Mouse (Mus musculus): ENCODE results near the gene Ly6g6f. TPM values are rescaled to one million over a fixed set of nuclear protein-coding genes. Genes with fewer than 3 reads are reported as not detected.

Gene Ly6g6f
- polyA plus RNA-seq, 1 experiment = 3.8 TPM

- peaks cover 20% of the 10 kb centered on the region for H3K4me1 ChIP-seq (ENCODE audit: control insufficient read depth, insufficient read depth, insufficient read length, low read length)
- TF ChIP-seq POLR2A (IDR thresholded peaks at IDR 0.05; ENCODE audit: low read depth, low read length) (no peak), CTCF (IDR thresholded peaks at IDR 0.05; ENCODE audit: extremely low read depth, insufficient read length, insufficient replicate concordance, low read depth, low read length) (no peak)
- H3K27ac ChIP-seq (ENCODE audit: insufficient read depth, low read depth, low read length) = peak overlapping the region; percentile 12
- no peaks in the 10 kb centered on the region for H3K27me3 ChIP-seq (ENCODE audit: control insufficient read depth, insufficient read depth, low read length)
- H3K4me3 ChIP-seq (ENCODE audit: low read depth, low read length) = peak overlapping the region; percentile 76
- WGBS = 83% methylated on average over 12 of the region's 12 CpGs
- peaks cover 45% of the 10 kb centered on the region for H3K36me3 ChIP-seq (ENCODE audit: control insufficient read depth, insufficient read depth, low read length)
Observed at GRCm38 (mm10) chr17:35052271-35052798, 33.1 kb downstream of the Ly6g6f start.

- peak overlapping the region; percentile 83 for H3K27ac ChIP-seq (ENCODE audit: insufficient read depth, low read depth, low read length)
- peaks cover 39% of the 10 kb centered on the region for H3K36me3 ChIP-seq (ENCODE audit: control insufficient read depth, insufficient read depth, low read length)
- H3K4me1 ChIP-seq (ENCODE audit: control insufficient read depth, insufficient read depth, insufficient read length, low read length) = peaks cover 22% of the 10 kb centered on the region
- no peaks in the 10 kb centered on the region for H3K27me3 ChIP-seq (ENCODE audit: control insufficient read depth, insufficient read depth, low read length)
- peak overlapping the region; percentile 76 for H3K4me3 ChIP-seq (ENCODE audit: low read depth, low read length)
- 1% methylated on average over 21 of the region's 21 CpGs for WGBS
- peak; percentile 59; the same call in 1 of the 2 replicates for TF ChIP-seq POLR2A (IDR thresholded peaks at IDR 0.05; ENCODE audit: low read depth, low read length)
- TF ChIP-seq CTCF (IDR thresholded peaks at IDR 0.05; ENCODE audit: extremely low read depth, insufficient read length, insufficient replicate concordance, low read depth, low read length) = no peak
Observed at GRCm38 (mm10) chr17:35051156-35052086, 34.0 kb downstream of the Ly6g6f start.

GRCm38 (mm10) chr17:35050126-35050750 lies 35.2 kb downstream of the Ly6g6f start:
- peak overlapping the region; percentile 83 for H3K27ac ChIP-seq (ENCODE audit: insufficient read depth, low read depth, low read length)
- no peaks in the 10 kb centered on the region for H3K27me3 ChIP-seq (ENCODE audit: control insufficient read depth, insufficient read depth, low read length)
- TF ChIP-seq CTCF (IDR thresholded peaks at IDR 0.05; ENCODE audit: extremely low read depth, insufficient read length, insufficient replicate concordance, low read depth, low read length) = no peak
- TF ChIP-seq POLR2A (IDR thresholded peaks at IDR 0.05; ENCODE audit: low read depth, low read length) = peak; percentile 73; the same call in 1 of the 2 replicates
- H3K36me3 ChIP-seq (ENCODE audit: control insufficient read depth, insufficient read depth, low read length) = peaks cover 27% of the 10 kb centered on the region
- peaks cover 28% of the 10 kb centered on the region for H3K4me1 ChIP-seq (ENCODE audit: control insufficient read depth, insufficient read depth, insufficient read length, low read length)
- WGBS = 2% methylated on average over 27 of the region's 27 CpGs
- peak overlapping the region; percentile 76 for H3K4me3 ChIP-seq (ENCODE audit: low read depth, low read length)

GRCm38 (mm10) chr17:35049561-35050016 lies 35.8 kb downstream of the Ly6g6f start, which contains the start of gene Clic1:
Gene Clic1, plus strand, starts transcription at chr17:35049966.
- Histone ChIP-seq H3K4me3 (ENCODE audit: low read depth, low read length) (peak within 1 kb of the TSS; percentile 76), H3K27me3 (ENCODE audit: control insufficient read depth, insufficient read depth, low read length) (no peaks in the 10 kb centered on the region), H3K4me1 (ENCODE audit: control insufficient read depth, insufficient read depth, insufficient read length, low read length) (peaks cover 32% of the 10 kb centered on the region), H3K27ac (ENCODE audit: insufficient read depth, low read depth, low read length) (peak within 1 kb of the TSS; percentile 83), H3K36me3 (ENCODE audit: control insufficient read depth, insufficient read depth, low read length) (peaks cover 22% of the 10 kb centered on the region)
- WGBS = 4% methylated on average over 11 of the region's 11 CpGs
- peak; percentile 24; the same call in 1 of the 2 replicates for TF ChIP-seq CTCF (IDR thresholded peaks at IDR 0.05; ENCODE audit: extremely low read depth, insufficient read length, insufficient replicate concordance, low read depth, low read length)
- peak; percentile 38; the same call in 1 of the 2 replicates for TF ChIP-seq POLR2A (IDR thresholded peaks at IDR 0.05; ENCODE audit: low read depth, low read length)

GRCm38 (mm10) chr17:35048932-35049440 lies 36.4 kb downstream of the Ly6g6f start:
- peaks cover 18% of the 10 kb centered on the region for H3K36me3 ChIP-seq (ENCODE audit: control insufficient read depth, insufficient read depth, low read length)
- H3K27me3 ChIP-seq (ENCODE audit: control insufficient read depth, insufficient read depth, low read length) = no peaks in the 10 kb centered on the region
- H3K27ac ChIP-seq (ENCODE audit: insufficient read depth, low read depth, low read length) = peak overlapping the region; percentile 83
- H3K4me1 ChIP-seq (ENCODE audit: control insufficient read depth, insufficient read depth, insufficient read length, low read length) = peaks cover 32% of the 10 kb centered on the region
- 50% methylated on average over 5 of the region's 5 CpGs for WGBS
- TF ChIP-seq POLR2A (IDR thresholded peaks at IDR 0.05; ENCODE audit: low read depth, low read length) = no peak
- TF ChIP-seq CTCF (IDR thresholded peaks at IDR 0.05; ENCODE audit: extremely low read depth, insufficient read length, insufficient replicate concordance, low read depth, low read length) = no peak
- H3K4me3 ChIP-seq (ENCODE audit: low read depth, low read length) = no peak overlapping the region

GRCm38 (mm10) chr17:35048149-35048931 lies 37.1 kb downstream of the Ly6g6f start:
- TF ChIP-seq POLR2A (IDR thresholded peaks at IDR 0.05; ENCODE audit: low read depth, low read length) (no peak; the same call in 1 of the 2 replicates), CTCF (IDR thresholded peaks at IDR 0.05; ENCODE audit: extremely low read depth, insufficient read length, insufficient replicate concordance, low read depth, low read length) (no peak)
- Histone ChIP-seq H3K4me3 (ENCODE audit: low read depth, low read length) (peak overlapping the region; percentile 27), H3K27ac (ENCODE audit: insufficient read depth, low read depth, low read length) (peak overlapping the region; percentile 97), H3K27me3 (ENCODE audit: control insufficient read depth, insufficient read depth, low read length) (no peaks in the 10 kb centered on the region), H3K4me1 (ENCODE audit: control insufficient read depth, insufficient read depth, insufficient read length, low read length) (peaks cover 32% of the 10 kb centered on the region), H3K36me3 (ENCODE audit: control insufficient read depth, insufficient read depth, low read length) (peaks cover 12% of the 10 kb centered on the region)
- 8% methylated on average over 11 of the region's 11 CpGs for WGBS

Measured in small intestine, adult 2 months (tissue).